Mouse (Mus musculus) intestine, postnatal 0 days (tissue): Measurements from ENCODE around the gene Ppp4r1. TPM values are rescaled to one million over a fixed set of nuclear protein-coding genes. Genes with fewer than 3 reads are reported as not detected.

Experiments used
- ATAC-seq: fragments of 200-750 bp; cut with Nextera tagmentation; 2 replicates; pipeline ENCODE4 v1.8.0; 2017; ENCODE audit warnings: mild to moderate bottlenecking, moderate TSS enrichment, moderate library complexity
- H3K27ac ChIP-seq: fragments of 300-500 bp; sonication (generic); 2 replicates; pipeline ENCODE4 v1.5.1; 2014; ENCODE audit warnings: mild to moderate bottlenecking, low read depth, low read length, moderate library complexity
- H3K27me3 ChIP-seq: fragments of 300-500 bp; sonication (generic); replicated peaks from 2 replicates; pipeline ENCODE4 v1.6.1; 2014; ENCODE audit warnings: low read length, mixed read lengths; ENCODE audit not compliant: control insufficient read depth, insufficient read depth
- H3K36me3 ChIP-seq: fragments of 300-500 bp; sonication (generic); 2 replicates; pipeline ENCODE4 v1.6.1; 2014; ENCODE audit warnings: mild to moderate bottlenecking, moderate library complexity; ENCODE audit not compliant: control insufficient read depth, insufficient read depth
- H3K4me1 ChIP-seq: fragments of 300-500 bp; sonication (generic); replicated peaks from 2 replicates; pipeline ENCODE4 v1.6.1; 2014; ENCODE audit warnings: antibody characterized with exemption, low read length, mixed read lengths; ENCODE audit not compliant: control insufficient read depth, insufficient read depth
- H3K4me2 ChIP-seq: fragments of 300-500 bp; sonication (generic); replicated peaks from 2 replicates; pipeline ENCODE4 v1.6.1; 2014; ENCODE audit warnings: low read depth, mild to moderate bottlenecking, moderate library complexity
- H3K4me3 ChIP-seq: fragments of 300-500 bp; sonication (generic); 2 replicates; pipeline ENCODE4 v1.5.1; 2014; ENCODE audit warnings: low read depth, low read length
- H3K9ac ChIP-seq: fragments of 300-500 bp; sonication (generic); 2 replicates; pipeline ENCODE4 v1.6.1; 2014; ENCODE audit warnings: mild to moderate bottlenecking, low read depth, low read length
- H3K9me3 ChIP-seq: fragments of 300-500 bp; sonication (generic); 2 replicates; pipeline ENCODE4 v1.6.1; 2016; ENCODE audit warnings: mixed run types; ENCODE audit not compliant: control insufficient read depth
- CTCF ChIP-seq: sonication (generic); IDR thresholded peaks from 2 replicates; pipeline ENCODE4 v1.5.1; 2016; ENCODE audit warnings: low read depth, mild to moderate bottlenecking, control low read depth, antibody characterized with exemption, moderate library complexity
- WGBS: fragments of 180-500 bp; shearing (Covaris S2); extraction: QIAGEN DNeasy Blood & Tissue Kit; methylation state at CpG from one replicate; pipeline ENCODE4 v1.1.7; 2014; 5-methylcytosine and 5-hydroxymethylcytosine counted together
- polyA plus RNA-seq: library from polyadenylated mRNA; unstranded; fragments of >200 nt; fragmentation: Nextera tagmentation; extraction: Ambion mirVana; gene quantifications from 2 replicates; pipeline ENCODE4 v1.2.1, GENCODE M21; 2015

Ppp4r1 gene
- polyA plus RNA-seq, 1 experiment from 2014 or later, result 28.7 TPM

DNA sequence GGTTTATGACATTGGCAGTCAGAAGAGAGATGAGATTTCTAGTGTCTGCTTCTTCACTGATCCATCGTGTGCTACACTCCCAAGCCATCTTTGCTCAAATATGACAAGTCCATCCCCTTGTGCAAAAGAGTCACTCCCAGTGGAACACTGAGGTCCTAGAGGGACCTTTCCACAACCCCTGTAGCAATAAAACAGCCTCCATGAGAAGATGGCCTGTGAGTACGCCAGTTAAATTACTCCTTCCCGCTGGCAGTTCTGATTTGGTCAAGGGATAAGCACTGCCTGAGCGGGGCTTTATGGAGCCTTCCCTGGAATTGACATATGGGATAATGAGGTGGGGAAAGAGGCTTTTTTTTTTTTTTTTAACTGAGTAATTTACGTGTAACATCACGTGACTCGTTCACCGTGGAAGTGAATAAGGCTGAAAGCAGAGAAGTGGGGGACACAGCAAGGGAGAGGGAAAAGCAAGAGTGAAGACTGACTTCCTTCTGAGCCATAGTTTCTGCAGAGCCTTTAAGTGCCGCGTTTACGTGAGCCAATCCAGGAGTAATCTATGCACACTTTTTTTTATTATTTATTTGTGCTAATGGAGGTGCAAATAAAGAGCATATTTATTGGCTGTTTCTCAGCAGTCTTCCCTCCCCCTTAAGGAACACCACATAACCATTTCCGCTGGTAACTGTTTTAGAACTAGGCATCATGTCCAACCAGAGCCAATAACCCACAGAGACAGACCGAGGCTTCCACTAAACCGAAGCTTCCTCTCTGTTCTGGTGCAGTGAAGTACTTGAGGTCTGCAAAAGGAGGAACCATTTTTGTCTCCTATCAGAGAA lies 103.5 kb downstream of the Ppp4r1 start, which contains the start of gene Ralbp1:
Gene Ralbp1, minus strand, starts transcription at position 102 of the 833 bp plus-strand sequence.
- TF ChIP-seq CTCF, result no peak
- H3K9ac ChIP-seq, result peak within 1 kb of the TSS; percentile 87
- no peaks in the 10 kb centered on the region for H3K36me3 ChIP-seq
- peak within 1 kb of the TSS; percentile 99 for H3K4me2 ChIP-seq
- H3K27me3 ChIP-seq, result no peaks in the 10 kb centered on the region
- peaks cover 11% of the 10 kb centered on the region; the same call in 1 of the 2 replicates for H3K4me1 ChIP-seq
- ATAC-seq, result no peak
- H3K4me3 ChIP-seq, result peak within 1 kb of the TSS; percentile 96
- WGBS, result 3% methylated on average over 14 of the region's 14 CpGs
- H3K27ac ChIP-seq, result peak within 1 kb of the TSS; percentile 94
- no peaks in the 10 kb centered on the region for H3K9me3 ChIP-seq

GRCm38 (mm10) chr17:65886571-65886970 lies 104.2 kb downstream of the Ppp4r1 start:
- Histone ChIP-seq H3K9ac (peak overlapping the region; percentile 62), H3K27me3 (no peaks in the 10 kb centered on the region), H3K9me3 (no peaks in the 10 kb centered on the region), H3K4me2 (peak overlapping the region; percentile 99), H3K27ac (peak overlapping the region; percentile 94), H3K4me3 (peak overlapping the region; percentile 96), H3K36me3 (no peaks in the 10 kb centered on the region), H3K4me1 (peaks cover 11% of the 10 kb centered on the region; the same call in 1 of the 2 replicates)
- ATAC-seq, result no peak
- WGBS, result 46% methylated on average over 9 of the region's 9 CpGs
- TF ChIP-seq CTCF, result no peak

DNA sequence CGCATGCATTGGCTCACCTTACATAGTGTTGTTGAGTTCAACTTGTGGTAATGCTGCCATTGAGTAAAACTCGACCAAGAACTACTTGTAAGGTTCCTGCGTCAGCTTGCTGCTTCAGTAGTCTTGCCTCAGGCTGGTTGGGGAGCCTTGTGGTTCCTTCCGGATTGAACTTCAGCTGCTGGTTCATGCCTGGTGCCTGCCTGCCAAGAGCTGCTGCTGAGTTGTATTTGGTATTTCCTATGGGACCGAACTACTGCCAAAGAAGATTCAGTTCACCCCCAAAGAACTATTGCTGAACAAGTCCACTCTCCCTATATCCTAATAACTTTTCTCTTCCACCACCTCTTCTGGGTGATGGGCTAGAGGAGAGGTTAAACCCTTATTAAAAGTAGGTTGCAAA lies 107.1 kb downstream of the Ppp4r1 start:
- H3K27ac ChIP-seq, result no peak overlapping the region
- H3K4me3 ChIP-seq, result no peak overlapping the region
- no peak overlapping the region for H3K9ac ChIP-seq
- H3K4me2 ChIP-seq, result no peak overlapping the region
- TF ChIP-seq CTCF, result no peak
- no peaks in the 10 kb centered on the region for H3K36me3 ChIP-seq
- 86% methylated on average over 5 of the region's 5 CpGs for WGBS
- no peak for ATAC-seq
- H3K27me3 ChIP-seq, result no peaks in the 10 kb centered on the region
- H3K9me3 ChIP-seq, result no peaks in the 10 kb centered on the region
- 0 out of 2 replicates have a peak, but pooled peaks cover 5% of the 10 kb centered on the region for H3K4me1 ChIP-seq

Other genes starting within 250 kb of the Ppp4r1 start
- gene Tmem232, start 241.8 kb upstream of the Ppp4r1 start, polyA plus RNA-seq, result not detected in 2 replicates
- gene Vapa, start 169.0 kb upstream of the Ppp4r1 start, polyA plus RNA-seq, result 290 and 292 TPM in 2 replicates
- gene Txndc2, start 140.4 kb upstream of the Ppp4r1 start, polyA plus RNA-seq, result not detected in 2 replicates
- 28.0 and 30.5 TPM in 2 replicates for gene Rab31, start 9.8 kb upstream of the Ppp4r1 start, polyA plus RNA-seq
- 57.4 and 66.2 TPM in 2 replicates for gene Ralbp1, start 103.2 kb downstream of the Ppp4r1 start, polyA plus RNA-seq
- 35.6 and 36.0 TPM in 2 replicates for gene Twsg1, start 168.7 kb downstream of the Ppp4r1 start, polyA plus RNA-seq